Mouse (Mus musculus): ENCODE data around the gene Plekha5. TPM values are rescaled to one million over a fixed set of nuclear protein-coding genes. Genes with fewer than 3 reads are reported as not detected.

The Plekha5 gene
- 10.5 and 19.3 TPM in 2 replicates for polyA plus RNA-seq (2012; rRNA removed; ENCODE audit: low replicate concordance)

GRCm38 (mm10) chr6:140423846-140424200 lies at the start of gene Plekha5:
Gene Plekha5, plus strand, starts transcription at chr6:140424054.

GRCm38 (mm10) chr6:140622391-140623225 lies 198.8 kb downstream of the Plekha5 start, which contains the start of gene Aebp2:
Gene Aebp2, plus strand, starts transcription at chr6:140622663.

Other genes starting within 250 kb of the Plekha5 start
- 10.0 and 15.9 TPM in 2 replicates for gene Aebp2, start 198.6 kb downstream of the Plekha5 start, polyA plus RNA-seq (2012; rRNA removed; ENCODE audit: low replicate concordance)

All from duodenum, adult 2 months (tissue).